14 mouse cellular contexts compared by ENCODE assay signal in the genomic region with DNA sequence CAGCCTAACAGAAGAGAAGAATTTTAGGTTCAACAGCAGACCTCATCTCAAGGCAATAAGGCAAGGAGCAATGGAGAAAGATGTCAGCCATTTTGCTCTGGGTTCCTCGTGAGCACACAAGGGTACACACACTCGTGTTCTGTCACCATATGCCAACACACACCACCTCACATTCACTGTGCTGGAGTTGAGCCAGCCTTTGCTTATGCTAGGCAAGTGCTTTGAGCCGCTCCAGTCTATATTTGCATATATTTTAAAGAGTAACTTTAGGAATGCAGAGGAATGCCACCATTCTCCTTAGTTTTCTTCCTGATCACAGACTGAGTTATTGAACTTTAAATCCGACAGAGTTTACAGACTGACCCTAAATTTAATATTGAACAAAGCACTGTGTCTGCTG.
"Had no signal": no experiment of that assay in that cellular context is flagged by ENCODE, and none has a peak within 500 bp of the region (broad histone marks: within the 10 kb centered on the region; RNA-seq: fewer than 3 reads in every experiment).

No protein-coding gene starts in this region.

- DNase-seq: liver; lung, adult 2 months; lung, postnatal 10 days; lung, postnatal 4 days; right cerebral cortex, adult 18-20 months; right cerebral cortex, postnatal 25 days; thymus, postnatal 4 days had no signal

- H3K36me3 ChIP-seq: limb, embryonic 12.5 days; midbrain, embryonic 13.5 days; neural tube, embryonic 15.5 days had no signal

- H3K27me3 ChIP-seq: limb, embryonic 12.5 days; midbrain, embryonic 13.5 days; neural tube, embryonic 15.5 days had no signal

- H3K9ac ChIP-seq: limb, embryonic 12.5 days; liver, embryonic 14.5 days; midbrain, embryonic 13.5 days; neural tube, embryonic 15.5 days had no signal

- H3K4me2 ChIP-seq: limb, embryonic 12.5 days; midbrain, embryonic 13.5 days; neural tube, embryonic 15.5 days had no signal

- H3K9me3 ChIP-seq: midbrain, embryonic 13.5 days; neural tube, embryonic 15.5 days had no signal

- H3K4me1 ChIP-seq: limb, embryonic 12.5 days; midbrain, embryonic 13.5 days had no signal

- H3K27ac ChIP-seq: limb, embryonic 12.5 days; liver, embryonic 14.5 days; midbrain, embryonic 13.5 days; neural tube, embryonic 15.5 days; stomach, postnatal 0 days had no signal

- ATAC-seq: intestine, postnatal 0 days; midbrain, embryonic 13.5 days had no signal

- H3K4me3 ChIP-seq: limb, embryonic 12.5 days; midbrain, embryonic 13.5 days; myocyte; neural tube, embryonic 15.5 days had no signal
